Mouse (Mus musculus): ENCODE data around the gene Mpv17. TPM values are rescaled to one million over a fixed set of nuclear protein-coding genes. Genes with fewer than 3 reads are reported as not detected.

Mpv17 gene
- 10 to 100 TPM; 47.8 to 49.2 TPM for total RNA-seq (2021)
- long read RNA-seq, experiment 1, transcript Mpv17-201 (8 exons, 1,724 nt) = major isoform, 40 of 77 reads
- long read RNA-seq, experiment 1, transcript Mpv17-202 (7 exons, 1,653 nt) = minor isoform, 23 of 77 reads
- long read RNA-seq, experiment 1, partial matches to known transcripts = 4 of 77 reads
- long read RNA-seq, experiment 1, other reads (novel, unspliced or antisense) = 6 of 77 reads
- long read RNA-seq, experiment 2, transcript Mpv17-201 (8 exons, 1,724 nt) = major isoform, 26 of 52 reads
- long read RNA-seq, experiment 2, transcript Mpv17-202 (7 exons, 1,653 nt) = minor isoform, 12 of 52 reads
- long read RNA-seq, experiment 2, partial matches to known transcripts = 1 of 52 reads
- long read RNA-seq, experiment 2, other reads (novel, unspliced or antisense) = 9 of 52 reads

DNA sequence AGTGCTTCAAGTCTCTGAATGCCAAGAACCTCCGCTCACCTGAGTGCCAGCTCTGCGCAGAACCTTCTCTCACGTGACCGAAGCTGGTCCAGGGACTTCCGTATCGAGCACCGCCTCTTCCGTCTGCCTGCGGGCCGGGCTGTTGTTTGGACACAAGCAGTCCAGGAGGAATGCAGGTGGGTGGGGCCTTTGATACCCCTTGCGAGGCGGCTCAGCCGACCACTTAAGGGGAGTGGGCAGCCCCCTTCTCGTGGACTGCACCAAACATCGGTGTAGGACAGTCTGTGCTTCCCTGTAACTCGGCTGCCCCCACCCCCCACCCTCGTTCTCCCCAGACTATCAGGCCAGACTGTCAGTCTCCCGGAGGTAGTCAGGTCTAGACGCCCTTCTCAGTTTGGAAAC is at the start of gene Mpv17:
Mpv17 (minus strand) TSS at position 100 of the 402 bp plus-strand sequence.
- intact Hi-C loops (cut with DNase I) = loop anchor here (1.0 kb wide), 1 partner anchor 25 kb away; the partner anchor contains the start of gene Gm29609
- TF ChIP-seq CTCF (IDR thresholded peaks at IDR 0.05) = no peak
- H3K27ac ChIP-seq = peak within 1 kb of the TSS; percentile 86
- DNase-seq (ENCODE audit: extremely low spot score in 1 of 2, low spot score in 2 of 2) = peak; percentile 80 to 82
- peak within 1 kb of the TSS; percentile 88 for H3K4me3 ChIP-seq

DNA sequence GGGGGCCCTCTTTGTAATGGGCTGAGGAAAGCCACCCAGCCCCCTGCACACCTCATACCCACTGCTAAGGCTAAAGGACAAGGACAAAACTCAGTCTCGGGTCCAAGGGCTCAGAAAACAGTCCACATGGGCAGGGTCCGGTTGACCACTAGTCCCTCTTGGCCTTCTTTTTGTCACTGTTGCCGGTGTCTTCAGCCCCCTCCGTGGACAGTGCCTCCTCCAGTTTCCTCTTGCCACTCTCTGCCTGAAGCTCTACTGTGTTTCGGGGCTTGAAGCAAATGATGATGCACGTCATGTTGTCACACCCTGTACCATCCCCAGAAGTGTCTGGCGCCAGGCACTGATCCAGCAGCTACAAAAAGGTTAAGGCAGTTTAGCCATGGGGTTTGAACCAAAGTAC is 48.9 kb upstream of the Mpv17 start:
- DNase-seq (ENCODE audit: extremely low spot score in 1 of 2, low spot score in 2 of 2) = no peak
- intact Hi-C loops (cut with DNase I) = no loop called here
- no peak for TF ChIP-seq CTCF (IDR thresholded peaks at IDR 0.05)
- Histone ChIP-seq H3K27ac (peak overlapping the region; percentile 88), H3K4me3 (peak overlapping the region; percentile 80; the same call in 1 of the 2 replicates)

DNA sequence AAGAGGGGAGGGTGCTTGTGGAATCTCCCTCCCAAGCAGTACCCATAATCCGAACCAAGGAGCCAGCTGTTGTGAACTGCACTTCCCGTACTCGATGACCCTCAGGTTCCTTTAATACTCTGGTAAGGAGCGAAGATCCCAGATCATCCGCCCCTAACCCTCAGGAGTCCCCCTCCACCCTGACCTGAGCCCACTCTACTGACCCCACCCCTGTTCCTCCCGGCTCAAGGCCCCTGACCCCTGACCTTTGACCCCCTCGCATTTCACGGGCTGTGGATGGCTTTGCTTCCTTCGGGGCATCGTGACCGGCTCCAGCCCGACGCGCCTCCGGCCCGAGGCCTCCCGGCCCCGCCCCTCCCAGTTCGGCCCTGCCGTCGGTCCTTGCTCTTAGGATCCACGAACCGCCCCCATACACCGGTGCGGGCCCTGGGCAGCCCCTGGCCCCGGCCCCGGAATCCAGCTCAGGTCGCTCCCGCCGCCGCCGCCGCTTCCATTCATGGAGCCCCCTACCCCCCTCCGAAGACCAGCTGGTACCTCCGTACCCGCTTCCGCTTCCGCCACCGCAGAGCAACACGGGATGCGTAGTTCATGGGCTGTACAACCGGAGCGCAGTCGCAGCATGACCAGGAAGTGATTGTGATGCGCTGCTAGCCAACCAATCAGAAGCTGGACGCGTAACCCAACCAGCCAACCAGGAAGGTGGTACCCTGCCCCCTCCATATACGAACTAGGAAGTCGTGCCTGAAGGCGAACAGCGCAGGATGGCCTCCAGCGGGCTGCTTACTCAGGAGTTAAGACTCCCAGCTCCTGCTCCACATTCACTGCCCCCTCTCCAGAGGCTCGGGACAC is 47.9 kb upstream of the Mpv17 start, which contains the start of gene Zfp513:
Zfp513 (minus strand) TSS at position 562 of the 849 bp plus-strand sequence.
- peak within 1 kb of the TSS; percentile 89 for H3K27ac ChIP-seq
- DNase-seq (ENCODE audit: extremely low spot score in 1 of 2, low spot score in 2 of 2) = peak; percentile 93 to 97
- intact Hi-C loops (cut with DNase I) = loop anchor here (1.0 kb wide), 1 partner anchor 9 kb away; the partner anchor contains the start of genes Eif2b4 and Snx17
- no peak for TF ChIP-seq CTCF (IDR thresholded peaks at IDR 0.05)
- H3K4me3 ChIP-seq = peak within 1 kb of the TSS; percentile 80

DNA sequence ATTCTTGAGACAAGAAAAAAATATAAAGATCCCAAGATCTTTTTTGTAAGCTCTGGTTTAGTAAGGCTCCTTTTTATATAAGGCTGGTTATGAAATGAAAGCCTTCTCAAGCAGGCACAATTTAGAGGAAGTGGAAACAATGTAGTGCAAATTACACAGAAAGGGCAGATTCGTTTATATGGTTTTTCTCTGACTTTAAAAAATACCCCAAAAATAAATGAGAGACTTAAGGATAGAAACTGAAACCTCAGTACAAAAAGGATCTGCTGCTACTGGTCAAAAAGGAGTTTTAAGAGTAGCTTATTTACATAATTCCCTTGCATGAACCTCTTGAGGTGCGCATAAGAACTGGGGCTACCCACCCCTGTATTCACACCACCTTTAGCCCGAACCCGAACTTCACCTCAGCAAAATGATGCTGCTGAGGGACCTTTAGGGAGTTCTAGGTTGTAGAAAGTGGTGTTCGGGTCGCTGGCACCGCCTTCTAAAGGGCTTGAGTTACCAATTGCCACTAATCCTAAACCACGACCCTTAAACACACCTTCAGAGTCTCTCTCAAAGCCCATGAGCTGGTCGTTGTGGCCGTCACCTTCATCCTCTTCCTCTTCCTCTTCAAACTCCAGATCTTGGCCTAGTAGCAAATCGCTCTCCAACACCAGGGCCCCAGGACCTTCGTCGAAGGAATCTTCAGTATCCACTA is 47.1 kb upstream of the Mpv17 start:
- Histone ChIP-seq H3K27ac (peak overlapping the region; percentile 89), H3K4me3 (peak overlapping the region; percentile 80)
- TF ChIP-seq CTCF (IDR thresholded peaks at IDR 0.05) = no peak
- intact Hi-C loops (cut with DNase I) = loop anchor here (1.0 kb wide), 1 partner anchor 8 kb away; the partner anchor contains the start of genes Eif2b4 and Snx17
- DNase-seq (ENCODE audit: extremely low spot score in 1 of 2, low spot score in 2 of 2) = no peak

DNA sequence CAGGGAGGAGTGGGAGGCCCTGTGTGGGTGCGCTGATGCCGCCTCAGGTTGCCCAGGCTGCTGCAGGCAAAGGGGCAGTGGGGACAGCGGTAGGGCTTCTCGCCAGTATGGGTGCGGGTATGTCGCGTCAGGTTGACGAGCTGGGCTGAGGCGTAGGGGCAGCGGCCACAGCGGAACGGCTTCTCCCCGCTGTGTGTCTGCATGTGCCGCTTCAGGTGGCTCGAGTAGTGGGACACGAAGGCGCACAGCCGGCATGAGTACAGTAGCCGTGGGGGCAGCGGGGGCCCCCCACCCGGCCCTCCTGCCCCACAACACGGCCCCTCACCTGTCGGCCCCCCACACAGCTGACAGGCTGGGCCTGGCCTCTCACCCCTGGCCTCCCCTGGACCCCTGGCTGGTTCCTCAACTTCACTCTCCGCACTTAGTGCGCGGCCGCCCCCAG is 46.3 kb upstream of the Mpv17 start:
- TF ChIP-seq CTCF (IDR thresholded peaks at IDR 0.05) = no peak
- H3K4me3 ChIP-seq = no peak overlapping the region
- intact Hi-C loops (cut with DNase I) = no loop called here
- no peak for DNase-seq (ENCODE audit: extremely low spot score in 1 of 2, low spot score in 2 of 2)
- peak overlapping the region; percentile 2; the same call in 1 of the 2 replicates for H3K27ac ChIP-seq

DNA sequence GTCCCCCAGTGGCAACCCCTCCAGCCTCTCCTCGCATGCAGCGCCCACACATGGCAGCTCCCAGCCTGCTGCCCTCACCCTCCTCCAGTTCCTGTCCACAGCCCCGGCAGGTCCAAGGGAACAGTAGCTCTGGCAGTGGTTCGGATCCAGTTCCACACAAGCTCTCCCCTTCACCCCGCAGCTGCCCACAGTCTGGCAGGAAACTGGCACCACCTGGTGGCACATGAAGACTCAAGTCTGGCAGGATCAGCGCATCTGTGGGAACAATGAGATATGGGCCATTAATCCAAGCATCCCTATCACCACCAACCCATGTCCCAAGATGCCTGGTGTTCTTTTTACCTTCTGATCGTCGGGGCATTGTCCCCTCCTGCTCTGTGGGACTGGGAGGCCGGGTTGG is 45.8 kb upstream of the Mpv17 start:
- TF ChIP-seq CTCF (IDR thresholded peaks at IDR 0.05) = no peak; the same call in 1 of the 2 replicates
- Histone ChIP-seq H3K4me3 (no peak overlapping the region), H3K27ac (no peak overlapping the region; the same call in 1 of the 2 replicates)
- intact Hi-C loops (cut with DNase I) = no loop called here
- no peak for DNase-seq (ENCODE audit: extremely low spot score in 1 of 2, low spot score in 2 of 2)

DNA sequence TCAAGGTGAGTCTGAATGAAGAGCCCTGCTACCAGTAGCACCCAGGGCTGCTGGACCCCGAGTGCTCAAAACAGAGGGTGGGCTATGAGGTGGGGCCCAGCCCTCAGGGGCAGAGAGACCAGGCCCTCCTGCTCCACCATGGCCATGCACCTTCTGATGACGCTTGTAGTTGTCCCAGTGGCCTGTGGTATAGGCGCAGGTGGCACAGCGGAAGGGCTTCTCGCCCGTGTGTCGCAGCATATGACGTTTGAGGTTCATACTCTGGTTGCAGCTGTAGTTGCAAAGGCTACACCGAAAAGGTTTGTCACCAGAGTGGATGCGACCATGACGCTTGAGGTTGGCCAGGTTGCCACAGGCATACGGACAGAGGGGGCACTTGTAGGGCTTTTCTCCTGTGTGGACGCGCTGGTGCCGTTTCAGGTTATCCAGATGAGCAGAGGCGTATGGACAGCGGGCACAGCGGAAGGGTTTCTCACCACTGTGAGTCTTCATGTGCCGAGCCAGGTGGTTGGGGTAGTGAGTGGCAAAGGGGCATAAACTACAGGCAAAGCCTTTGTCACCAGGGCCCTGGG is 45.4 kb upstream of the Mpv17 start:
- no peak for DNase-seq (ENCODE audit: extremely low spot score in 1 of 2, low spot score in 2 of 2)
- Histone ChIP-seq H3K27ac (no peak overlapping the region), H3K4me3 (no peak overlapping the region)
- TF ChIP-seq CTCF (IDR thresholded peaks at IDR 0.05) = no peak
- intact Hi-C loops (cut with DNase I) = no loop called here

DNA sequence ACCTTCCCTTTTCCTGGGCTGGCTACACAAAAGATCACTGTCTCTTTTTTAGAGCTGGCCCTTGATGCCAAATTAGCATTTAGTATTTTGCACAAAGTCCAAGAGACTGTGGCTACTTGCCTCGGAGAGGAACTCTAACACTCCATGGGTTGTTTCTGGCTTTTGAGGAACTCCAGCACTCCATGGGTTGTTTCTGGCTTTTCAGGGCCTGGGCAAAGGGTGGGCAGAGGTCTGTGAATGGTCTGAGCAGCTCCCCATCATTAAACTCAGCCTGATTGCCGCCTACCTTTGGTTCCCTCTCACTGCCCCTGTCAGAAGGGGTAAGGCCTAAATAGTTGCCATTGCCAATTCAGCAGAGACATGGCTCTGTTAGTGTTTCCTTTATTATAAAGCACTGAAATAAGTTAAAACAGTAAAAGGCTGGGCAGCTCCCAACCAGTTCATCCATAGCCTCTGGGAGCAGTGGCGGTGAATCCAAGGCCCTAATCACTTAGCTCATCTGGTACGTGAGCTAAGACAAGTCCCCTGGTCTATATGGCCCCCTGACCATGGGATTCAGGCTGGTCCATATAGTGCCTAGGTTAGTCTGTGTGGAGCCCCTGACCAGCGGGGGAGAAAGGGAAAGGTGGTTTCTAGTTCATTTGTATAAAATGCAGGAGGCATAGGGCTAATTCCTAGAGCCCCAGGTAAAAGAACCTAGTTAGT is 44.7 kb upstream of the Mpv17 start:
- Histone ChIP-seq H3K4me3 (no peak overlapping the region), H3K27ac (no peak overlapping the region)
- no peak for TF ChIP-seq CTCF (IDR thresholded peaks at IDR 0.05)
- DNase-seq (ENCODE audit: extremely low spot score in 1 of 2, low spot score in 2 of 2) = no peak
- intact Hi-C loops (cut with DNase I) = no loop called here

DNA sequence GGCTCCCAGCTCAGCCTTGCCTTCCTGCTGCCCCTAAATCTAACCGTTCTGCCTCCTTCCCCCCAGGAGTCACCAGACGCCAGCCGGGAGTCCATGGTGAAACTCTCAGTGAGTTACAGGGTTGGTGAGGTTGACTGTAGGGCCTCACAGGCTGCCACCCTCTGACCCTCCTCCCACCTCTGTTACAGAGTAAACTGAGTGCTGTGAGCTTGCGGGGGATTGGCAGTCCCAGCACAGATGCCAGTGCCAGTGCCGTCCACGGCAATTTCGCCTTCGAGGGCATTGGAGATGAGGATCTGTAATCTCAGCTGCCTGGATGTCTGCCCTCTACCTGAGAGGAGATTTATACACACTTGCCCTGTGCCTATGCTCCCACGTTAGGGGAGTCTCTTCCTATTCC is 44.1 kb upstream of the Mpv17 start:
- Histone ChIP-seq H3K27ac (no peak overlapping the region), H3K4me3 (no peak overlapping the region)
- no peak for TF ChIP-seq CTCF (IDR thresholded peaks at IDR 0.05)
- intact Hi-C loops (cut with DNase I) = no loop called here
- no peak for DNase-seq (ENCODE audit: extremely low spot score in 1 of 2, low spot score in 2 of 2)

DNA sequence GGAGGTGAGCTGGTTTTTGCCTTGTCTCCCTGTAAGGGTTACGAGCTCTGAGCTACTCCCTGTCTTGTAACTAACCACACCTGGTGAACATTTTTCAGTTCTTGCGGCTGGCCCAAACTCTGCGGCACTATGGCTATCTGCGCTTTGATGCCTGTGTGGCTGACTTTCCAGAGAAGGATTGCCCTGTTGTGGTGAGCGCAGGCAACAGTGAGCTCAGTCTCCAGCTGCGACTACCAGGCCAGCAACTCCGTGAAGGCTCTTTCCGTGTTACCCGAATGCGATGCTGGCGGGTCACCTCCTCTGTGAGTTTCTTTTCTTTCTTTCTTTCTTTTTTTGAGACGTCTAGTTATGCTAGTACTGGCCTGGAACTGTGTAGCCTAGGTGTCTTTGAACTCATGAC is 43.0 kb upstream of the Mpv17 start:
- H3K4me3 ChIP-seq = no peak overlapping the region
- H3K27ac ChIP-seq = no peak overlapping the region
- intact Hi-C loops (cut with DNase I) = no loop called here
- DNase-seq (ENCODE audit: extremely low spot score in 1 of 2, low spot score in 2 of 2) = no peak
- TF ChIP-seq CTCF (IDR thresholded peaks at IDR 0.05) = no peak

Measured in left cerebral cortex, adult 2 months (tissue).